Mouse (Mus musculus): ENCODE results near the gene Cep131.

Cep131 gene

DNA sequence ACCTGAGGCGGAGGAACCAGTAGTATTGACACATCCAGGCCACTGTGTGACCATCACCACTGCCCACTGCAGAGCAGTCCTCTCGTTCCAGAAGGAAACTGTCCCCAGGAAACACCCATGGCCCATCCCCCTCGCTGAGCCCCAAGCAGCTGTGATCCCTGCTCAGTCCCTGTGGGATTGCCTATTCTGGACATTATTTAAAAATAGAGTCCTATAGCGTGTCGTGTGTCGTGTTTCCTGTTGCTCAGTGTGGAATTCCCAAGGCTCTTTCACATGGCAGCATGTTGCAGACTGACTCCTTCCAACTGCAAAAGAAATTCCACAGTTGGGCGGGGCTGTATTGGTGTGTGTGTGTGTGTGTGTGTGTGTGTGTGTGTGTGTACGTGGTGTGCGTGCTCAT is 34.4 kb downstream of the Cep131 start:
- no peak for DNase-seq (ENCODE audit: inconsistent ontology term)

DNA sequence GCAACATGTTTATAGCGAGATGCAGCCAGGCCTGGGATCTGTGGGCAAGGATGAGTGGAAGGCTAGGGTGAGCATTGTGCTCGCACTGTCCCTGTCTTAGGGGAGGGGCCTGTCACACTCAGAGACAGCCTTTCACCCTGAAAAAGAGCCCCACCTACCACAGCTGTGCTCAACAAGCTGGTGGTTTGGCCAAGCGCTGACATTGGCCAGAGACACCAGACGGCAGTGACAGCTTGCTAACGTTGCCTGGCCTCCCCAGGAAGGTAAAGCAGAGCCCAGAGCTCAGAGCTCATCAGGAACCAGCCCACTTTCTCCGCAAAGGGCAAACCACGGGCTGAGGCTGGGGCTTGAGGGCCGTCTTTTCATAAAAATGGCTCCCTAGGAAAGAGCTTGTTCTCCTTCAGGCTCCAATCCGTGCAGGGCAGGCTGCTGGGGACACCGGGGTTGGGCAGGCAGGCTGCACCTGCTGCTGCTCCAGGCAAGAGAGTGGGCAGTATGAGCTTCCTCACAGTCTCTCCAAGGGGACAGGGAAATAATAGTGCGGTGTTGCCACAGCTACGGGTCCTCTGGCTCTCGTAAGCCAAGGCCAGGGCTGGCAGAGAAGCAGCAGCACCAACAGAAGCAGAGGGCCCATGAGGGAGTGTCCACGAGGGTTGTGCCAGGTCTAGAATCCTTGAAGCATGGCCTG is 35.4 kb downstream of the Cep131 start:
- no peak for DNase-seq (ENCODE audit: inconsistent ontology term)

DNA sequence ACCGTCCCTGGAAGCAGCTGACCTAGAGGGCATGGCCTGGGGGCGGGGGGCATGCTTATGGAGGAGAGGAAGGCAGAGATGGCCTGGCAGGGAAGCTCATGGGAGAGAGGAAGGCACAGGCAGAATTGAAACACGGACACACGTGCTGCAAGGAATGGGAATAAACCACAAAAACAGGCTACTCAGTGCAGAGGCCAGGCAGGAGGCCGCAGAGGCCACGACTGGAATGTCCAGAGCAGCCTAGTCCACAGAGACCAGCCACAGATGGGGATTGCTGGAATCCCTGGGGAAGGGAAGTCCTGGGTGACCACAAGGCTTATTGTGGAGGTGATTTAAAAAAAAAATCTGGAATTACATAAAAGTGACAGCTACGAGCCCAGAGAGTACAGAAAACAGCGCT is 37.6 kb downstream of the Cep131 start:
- DNase-seq (ENCODE audit: inconsistent ontology term) = peak; percentile 68

DNA sequence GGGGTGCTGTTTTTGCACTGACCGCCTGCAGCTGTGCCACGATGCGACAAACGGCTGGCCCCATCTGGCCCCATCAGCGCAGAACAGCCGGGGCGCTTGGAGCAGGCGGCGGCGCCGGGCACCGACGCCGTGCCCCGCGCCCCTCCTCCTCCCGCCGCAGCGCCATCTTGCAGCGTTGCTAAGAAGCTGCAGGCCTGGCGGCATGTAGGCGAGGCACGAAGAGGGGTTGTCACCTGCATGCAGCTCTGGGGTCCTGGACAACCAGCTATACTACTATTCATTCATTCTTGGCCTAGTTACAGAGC is 38.4 kb downstream of the Cep131 start:
- DNase-seq (ENCODE audit: inconsistent ontology term) = no peak

DNA sequence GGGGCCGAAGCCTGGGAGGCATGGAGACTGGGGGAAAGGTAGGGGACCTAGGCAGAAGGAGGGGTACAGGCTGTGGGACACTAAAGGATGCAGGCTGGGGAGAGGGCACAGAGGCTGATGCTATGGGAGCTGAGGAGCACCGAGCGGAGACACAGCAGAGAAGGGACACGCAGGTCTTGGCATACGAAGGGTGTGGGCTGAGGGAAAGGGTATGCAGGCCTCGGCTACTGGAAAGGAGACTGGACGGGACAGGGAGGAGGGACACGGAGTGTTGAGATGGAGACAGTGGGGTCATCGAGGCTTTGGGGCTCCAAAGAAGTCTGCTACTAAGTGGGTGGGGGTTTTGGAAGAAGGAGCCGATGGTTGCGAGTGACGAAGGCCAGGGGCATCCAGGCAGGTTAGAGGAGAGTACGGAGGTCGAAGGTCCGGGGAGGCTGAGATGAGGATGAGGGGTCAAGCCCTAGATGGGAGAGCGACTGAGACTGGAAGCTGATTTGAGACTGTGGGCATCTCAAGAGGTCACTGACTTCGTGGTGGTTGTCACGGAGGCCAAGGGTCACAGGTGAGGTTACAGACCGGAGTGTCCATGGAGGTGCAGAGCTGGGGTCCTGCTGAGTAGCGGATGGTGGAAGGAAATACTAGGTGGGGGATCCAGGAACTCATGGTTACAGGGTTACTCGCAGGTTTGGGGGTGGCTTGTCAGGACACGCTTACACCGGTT is 38.9 kb downstream of the Cep131 start:
- DNase-seq (ENCODE audit: inconsistent ontology term) = no peak

DNA sequence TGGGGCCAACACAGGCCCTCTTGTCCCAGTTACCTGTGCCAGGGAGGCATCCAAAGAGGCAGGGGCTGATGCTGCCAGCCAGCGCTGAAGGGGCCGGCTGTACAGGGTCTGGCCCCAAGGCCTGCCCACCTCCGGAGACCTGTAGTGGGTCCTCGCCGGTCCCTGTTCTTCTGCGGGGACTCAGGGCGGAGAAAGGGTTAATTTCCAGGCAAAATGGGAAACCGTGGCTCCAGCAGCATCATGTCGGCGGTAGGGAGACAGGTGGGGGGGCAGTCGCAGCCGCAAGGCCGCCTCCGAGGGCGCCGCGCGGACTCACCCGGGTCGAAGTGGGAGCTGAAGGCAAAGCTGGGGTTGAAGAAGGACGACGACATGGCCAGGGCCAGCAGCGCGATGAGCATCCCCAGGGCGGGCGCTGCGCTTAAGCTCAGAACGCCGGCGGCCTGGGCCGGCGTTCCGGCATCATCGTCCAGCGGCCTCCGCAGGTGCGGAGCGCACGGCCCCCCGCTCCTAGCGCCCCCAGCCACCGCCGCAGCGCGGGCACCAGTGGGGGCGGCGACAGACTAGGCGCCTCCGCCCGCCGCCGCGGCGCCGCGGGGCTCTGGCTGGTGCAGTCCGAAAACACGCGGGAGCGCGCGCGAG is 40.0 kb downstream of the Cep131 start, which contains the start of gene Aatk:
TSS of gene Aatk (minus strand) at position 615 of the 639 bp plus-strand sequence.
- DNase-seq (ENCODE audit: inconsistent ontology term) = peak; percentile 56

DNA sequence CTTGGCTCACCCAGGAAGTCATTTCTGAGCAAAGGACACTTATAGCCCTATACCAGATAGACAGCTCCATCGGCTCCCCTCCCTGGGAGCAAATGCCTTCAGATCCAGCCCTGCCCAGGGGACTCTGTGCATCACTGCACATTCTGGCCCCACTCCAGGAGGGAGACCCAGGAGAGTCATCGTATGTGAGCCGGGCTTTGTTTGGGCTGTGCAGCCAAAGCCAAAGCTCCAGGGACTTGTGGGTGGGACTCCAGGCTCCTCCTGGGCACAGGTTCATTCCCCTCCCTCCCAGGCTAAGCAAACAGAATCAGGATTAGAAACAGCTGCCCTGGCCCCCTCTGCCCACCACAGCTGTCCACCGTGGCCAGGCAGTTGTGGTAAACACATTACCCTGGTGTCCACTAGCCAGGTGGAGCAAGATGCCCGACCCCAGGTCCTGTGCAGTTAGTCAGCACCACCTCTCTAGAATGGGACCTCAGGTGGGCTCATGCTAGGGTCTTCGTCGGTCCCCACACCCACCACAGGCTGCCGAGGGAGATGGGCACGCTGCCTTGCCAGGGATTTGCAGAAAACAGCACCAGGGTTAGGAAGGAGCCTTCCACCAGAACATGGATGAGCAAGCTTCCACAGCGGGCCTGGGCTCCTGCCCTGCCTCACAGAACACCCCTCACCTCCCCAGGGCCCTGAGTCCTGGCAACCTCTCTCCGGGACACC is 40.6 kb downstream of the Cep131 start:
- DNase-seq (ENCODE audit: inconsistent ontology term) = peak; percentile 83

DNA sequence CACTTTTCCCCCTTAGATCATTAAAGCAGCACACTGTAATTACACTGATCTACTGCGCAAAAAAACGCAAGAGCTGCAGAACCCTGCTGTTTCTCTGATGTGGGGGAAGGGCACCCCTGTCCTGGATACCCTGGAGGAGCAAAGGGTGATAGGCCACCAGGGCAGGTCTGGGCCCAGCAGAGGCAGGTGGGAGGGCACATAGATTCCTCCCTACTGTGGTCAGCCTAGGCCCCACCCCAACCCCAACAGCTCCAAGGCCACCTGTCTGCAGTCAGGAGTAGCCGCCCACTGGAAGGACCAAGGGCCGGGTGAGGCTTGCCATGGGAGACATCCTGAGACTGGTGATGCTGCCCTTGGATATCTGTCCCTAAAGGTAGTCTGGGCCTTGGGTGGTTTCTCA is 41.3 kb downstream of the Cep131 start:
- DNase-seq (ENCODE audit: inconsistent ontology term) = no peak

DNA sequence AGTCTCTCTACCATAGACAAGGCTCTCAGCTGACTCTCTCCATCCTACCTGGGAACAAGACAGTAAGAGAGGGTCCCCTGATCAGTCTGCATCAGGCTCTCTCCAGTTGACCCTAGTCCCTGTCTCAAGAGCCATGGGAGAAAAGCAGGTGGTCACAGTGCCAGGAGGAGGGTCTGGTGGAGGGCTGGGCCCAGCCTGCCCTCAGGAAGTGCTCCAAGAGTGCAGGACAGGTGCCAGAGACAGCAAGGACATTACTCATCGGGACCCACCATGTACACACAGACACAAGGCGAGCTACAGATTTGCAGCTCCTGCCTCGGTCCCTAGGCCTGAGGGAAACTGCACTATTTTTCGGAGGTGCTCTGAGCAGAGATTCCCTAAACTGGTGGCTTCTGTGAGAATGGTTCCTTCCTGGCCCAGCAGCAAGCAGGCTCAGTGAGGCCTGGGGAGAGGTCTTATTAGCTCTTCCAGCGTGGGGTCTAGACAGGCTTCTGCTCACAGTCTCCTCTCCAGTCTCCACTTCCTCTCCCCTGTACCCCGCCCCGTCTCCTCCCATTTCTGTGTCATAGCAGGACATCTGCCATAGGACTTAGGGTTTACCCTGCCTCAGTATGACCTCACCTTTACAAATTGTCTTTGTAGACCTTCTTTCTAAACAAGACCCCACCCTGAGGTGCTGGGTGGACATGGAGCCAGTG is 44.3 kb downstream of the Cep131 start:
- peak; percentile 52 for DNase-seq (ENCODE audit: inconsistent ontology term)

DNA sequence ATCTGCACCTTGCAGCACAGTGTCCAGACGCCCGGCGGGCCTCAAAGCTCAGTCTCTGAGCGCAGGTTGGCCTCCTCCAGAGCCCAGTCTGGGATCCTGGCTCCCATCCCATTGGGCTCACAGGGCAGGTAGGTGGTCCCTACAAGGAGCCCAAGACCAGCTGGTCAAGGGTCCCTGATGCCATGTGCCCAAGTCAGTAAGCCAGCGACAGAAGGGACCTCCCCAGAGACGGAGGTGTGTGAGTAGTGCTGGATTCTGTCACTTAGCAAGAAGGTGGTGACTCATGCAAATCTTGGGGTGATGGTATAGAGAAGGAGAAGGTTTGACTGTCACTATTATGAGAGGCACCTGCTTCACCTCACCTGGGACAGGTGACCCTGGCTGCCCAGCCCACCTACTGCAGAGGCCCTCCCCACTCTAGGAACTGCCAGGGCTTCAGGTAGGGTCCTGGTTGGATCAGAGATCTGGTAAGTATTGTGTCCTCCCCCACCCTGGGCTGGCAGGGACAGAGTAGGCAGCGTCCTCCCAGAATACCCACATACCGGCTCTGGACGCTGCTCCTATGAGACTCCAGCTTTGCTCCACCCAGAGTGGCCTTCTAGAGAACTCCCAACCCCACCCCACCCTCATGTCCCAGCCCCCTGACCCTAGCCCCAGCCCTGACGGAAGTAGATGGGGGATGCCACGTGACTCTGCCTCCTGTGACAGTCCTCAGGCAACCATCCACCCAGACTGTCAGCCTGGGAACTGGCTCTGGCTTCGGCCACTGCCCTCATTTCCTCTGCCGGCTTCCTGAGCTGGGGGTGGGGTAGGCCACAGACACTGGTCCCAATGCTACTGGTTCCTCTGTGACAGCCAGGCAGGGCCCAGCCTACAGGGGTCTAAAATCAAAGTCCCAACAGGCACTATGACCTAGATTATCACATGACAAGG is 45.2 kb downstream of the Cep131 start:
- peak; percentile 76 for DNase-seq (ENCODE audit: inconsistent ontology term)

DNA sequence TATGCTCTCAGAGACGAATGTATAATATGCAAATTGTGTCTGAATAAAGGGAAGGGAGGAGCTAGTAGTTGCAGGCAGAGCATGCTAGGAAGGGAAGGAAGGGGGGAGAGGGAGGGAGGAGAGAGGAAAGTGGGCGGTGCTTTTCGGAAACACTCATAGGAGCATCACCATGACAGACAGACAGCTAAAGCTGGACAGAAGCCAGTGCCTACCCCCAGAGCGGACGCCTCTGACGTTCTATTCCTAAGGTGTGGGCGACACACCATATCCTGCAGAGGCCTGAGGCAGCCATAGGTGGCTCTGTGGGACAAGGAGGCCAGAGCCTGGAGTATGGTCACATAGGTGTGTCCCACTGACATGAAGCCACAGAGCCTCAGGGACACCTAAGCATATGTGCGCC is 46.2 kb downstream of the Cep131 start:
- DNase-seq (ENCODE audit: inconsistent ontology term) = no peak

DNA sequence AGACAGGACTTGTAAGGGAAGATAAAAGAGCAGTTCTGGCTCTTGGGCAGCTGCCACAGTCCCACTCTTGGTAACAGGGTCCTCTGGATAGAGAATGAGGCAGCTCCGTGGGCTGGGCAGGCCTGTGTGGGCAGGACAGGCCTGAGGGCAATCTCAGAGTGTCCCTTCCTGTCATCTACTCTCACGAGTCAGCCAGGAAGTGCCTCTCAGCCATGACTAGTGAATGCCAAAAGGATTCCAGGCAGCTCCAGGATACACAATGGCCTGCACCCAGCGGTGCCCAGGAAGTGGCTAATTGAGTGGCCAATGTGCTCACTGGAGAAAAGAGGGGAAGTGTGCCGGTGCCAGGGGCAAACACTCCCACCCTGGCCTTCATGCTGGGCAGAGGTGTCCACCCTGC is 47.0 kb downstream of the Cep131 start:
- DNase-seq (ENCODE audit: inconsistent ontology term) = peak; percentile 89

DNA sequence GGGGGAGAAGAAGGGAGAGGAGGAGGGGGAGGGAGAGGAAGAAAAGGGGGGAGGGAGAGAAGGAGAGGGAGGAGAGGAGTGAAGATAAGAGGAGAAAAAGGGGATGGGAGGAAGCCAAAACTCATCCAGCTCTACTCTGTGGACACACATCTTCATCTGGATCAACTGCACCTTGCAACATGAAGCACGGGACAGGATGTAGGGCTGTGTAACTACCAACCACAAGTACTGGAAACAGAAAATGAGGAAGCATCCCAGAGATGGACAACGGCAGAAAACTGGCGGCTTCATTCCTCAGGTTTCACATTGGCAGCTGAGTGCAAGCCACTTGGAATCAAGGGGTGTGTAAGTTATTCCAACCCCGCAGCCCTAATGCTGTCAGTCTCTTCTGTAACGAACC is 51.9 kb downstream of the Cep131 start:
- no peak for DNase-seq (ENCODE audit: inconsistent ontology term)

DNA sequence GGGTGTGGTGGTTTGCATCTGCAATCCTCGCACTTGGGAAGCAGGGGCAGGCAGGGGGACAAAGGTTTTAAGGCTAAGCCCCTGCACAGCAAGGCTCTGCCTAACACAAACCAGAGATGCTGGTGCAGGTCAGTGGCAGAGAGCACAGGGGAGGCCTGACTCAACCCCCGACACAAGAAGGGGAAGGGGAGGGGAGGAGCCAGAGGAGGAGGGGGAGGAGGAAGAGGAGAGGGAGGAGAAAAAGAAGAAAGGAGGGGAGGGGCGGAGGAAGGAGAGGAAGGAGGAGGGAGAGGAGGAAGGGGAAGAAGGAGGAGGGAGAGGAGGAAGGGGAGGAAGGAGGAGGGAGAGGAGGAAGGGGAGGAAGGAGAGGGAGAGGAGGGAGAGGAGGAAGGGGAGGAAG is 52.3 kb downstream of the Cep131 start:
- no peak for DNase-seq (ENCODE audit: inconsistent ontology term)

DNA sequence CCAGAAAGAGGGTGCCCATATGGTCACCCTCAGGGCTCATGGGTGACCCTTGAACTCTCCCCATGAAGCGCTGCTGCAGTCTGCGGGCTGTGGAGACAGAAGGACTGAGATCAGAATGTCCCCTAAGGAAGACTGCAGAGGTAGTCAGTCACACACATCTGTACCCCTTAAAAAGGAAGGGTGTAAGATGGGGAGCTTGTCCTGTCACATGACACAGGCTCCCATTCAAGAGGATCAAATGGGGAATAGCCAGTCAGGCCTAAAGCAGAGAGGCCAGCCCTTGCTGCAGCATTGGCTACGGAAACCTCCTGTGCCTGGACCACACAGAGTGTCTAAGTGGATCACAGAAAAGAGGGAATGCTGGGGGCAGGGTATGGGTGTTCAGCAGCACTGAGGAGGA is 53.2 kb downstream of the Cep131 start:
- no peak for DNase-seq (ENCODE audit: inconsistent ontology term)

DNA sequence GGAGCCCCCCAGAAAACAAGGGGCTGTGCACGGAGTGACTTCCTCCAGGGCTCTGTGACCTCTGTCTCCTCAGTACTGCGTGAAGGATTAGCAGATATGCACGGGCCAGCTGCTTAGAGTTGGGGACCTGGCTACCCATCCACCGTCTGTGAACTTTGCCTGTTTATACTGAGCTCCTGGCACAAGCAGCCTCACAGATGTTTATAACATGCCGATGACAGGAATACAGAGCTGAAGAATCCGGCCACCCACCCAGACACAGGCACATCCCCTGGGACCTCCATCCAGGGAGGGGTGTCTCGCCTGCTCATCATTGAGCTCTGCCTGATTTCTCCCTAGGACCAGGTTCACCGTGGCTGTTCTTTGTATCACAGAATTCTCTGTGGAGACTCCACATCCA is 54.6 kb downstream of the Cep131 start:
- DNase-seq (ENCODE audit: inconsistent ontology term) = no peak

DNA sequence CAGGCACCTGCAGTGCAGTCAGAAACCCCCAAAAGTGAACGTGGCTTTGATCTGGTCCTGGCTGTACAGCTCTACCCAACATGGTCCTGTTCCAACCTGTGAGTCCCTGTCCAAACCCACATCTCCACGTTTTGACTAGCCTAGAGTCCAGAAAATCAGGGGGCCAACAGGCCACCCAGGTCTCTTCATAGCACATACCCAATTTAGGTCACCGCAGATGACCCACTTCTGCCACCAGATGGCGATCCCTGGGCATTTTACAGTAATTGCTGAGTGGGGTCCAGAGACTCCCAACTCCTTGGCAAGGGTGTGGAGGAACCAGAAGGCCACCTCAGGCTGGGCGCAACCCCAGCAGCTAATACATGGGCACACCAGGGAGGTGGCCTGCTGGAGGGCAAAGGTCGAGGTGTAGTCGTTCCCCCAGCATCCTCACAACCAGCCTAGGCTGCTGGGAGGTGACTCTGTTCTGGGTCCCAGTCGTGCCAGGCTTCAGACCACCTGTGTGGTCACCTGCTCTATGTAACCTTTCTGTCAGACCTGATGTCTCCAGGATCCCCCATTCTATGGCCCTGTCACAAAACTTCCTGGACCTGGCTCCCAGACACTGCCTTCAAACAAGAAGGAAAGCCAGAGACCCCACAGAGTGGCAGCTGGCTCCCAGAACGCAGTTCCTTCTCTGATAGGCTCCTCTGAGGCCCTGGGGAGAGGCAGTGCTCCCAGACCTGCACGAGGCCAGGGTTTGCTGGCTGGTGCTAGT is 56.3 kb downstream of the Cep131 start:
- DNase-seq (ENCODE audit: inconsistent ontology term) = peak; percentile 71

DNA sequence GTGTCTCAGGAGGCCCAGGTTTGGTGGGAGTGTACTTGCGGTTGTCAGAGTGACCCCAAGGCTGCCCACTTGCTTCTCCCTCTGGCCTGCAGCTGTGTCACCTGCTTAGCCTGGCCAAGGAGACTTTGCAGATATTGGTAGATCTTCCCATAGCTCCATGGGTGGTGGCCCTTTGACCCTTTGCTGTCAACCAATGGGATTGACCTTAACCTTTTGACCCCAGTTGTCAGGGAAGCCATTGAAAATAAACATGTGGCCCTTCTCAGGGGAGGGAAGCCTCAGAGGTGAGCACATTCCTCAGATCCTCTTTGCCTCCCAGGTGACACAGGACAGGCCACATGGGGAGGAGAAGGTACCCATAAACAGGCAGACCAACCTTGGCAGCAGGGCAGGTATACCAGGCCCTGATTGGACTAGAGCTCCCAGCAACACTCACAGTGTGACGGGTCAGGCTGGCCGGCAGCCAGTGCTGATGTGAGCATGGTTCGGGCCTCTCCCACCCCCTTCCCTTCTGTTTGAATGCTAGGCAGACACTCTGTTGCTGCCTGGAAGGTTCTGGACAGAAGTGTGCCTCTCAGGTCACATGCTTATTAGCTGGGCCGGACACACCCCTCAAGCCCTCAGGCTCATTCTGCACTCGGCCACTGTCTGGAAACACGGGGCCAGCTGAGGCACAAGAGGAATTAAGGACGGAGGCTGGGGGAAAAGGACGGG is 57.0 kb downstream of the Cep131 start:
- DNase-seq (ENCODE audit: inconsistent ontology term) = peak; percentile 66

DNA sequence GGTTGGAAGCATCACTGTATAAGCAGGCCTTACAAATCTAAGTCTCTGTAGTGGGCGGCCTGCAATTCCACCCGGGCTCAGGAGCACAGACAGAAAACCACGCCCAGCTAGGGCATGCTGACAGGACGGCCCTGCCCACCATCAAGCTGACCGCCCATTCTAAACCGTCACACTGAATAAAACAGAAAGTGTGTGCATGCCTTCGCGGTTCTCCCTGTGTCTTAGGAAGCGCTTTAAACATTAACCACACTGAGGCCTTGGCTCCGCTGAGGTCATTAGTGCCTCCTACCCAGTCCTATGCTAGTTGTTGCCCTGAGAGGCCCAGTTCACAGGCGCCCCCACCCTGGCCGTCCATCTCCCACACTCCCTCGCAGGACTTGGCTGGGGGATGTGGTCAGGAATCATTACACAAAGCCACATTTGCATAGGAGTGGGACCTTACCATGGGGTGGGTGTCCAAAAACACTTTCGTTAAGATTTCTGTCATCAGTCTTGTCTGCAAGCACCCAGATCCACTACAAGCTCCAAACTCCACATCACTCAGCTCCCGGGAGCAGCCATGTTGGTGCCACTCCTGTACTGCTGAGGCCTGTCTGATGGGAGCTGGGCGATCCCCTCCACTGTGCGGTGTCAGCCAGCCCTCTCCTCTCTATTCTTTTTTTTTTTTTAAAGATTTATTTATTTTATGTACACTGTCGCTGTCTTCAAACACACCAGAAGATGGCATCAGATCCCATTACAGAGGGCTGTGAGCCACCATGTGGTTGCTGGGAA is 58.1 kb downstream of the Cep131 start:
- DNase-seq (ENCODE audit: inconsistent ontology term) = peak; percentile 62
